Comparison of ENCODE assay signal across 22 mouse cellular contexts in genomic region chr9:75273646-75274045, GRCm38 (mm10). TPM values are rescaled to one million over a fixed set of nuclear protein-coding genes. Genes with fewer than 3 reads are reported as not detected.
DNase-seq lines count a peak whose midpoint lies in the region.
"Had no signal": no experiment of that assay in that cellular context is flagged by ENCODE, and none has a peak within 500 bp of the region (broad histone marks: within the 10 kb centered on the region; RNA-seq: fewer than 3 reads in every experiment).

No protein-coding gene starts in this region.

- peak; percentile 42 to 76 for DNase-seq in adrenal gland, adult (ENCODE audit: inconsistent age in 2 of 2, low spot score in 1 of 2)
- no peak for DNase-seq in adrenal gland, postnatal 10 days
- peak; percentile 73 for DNase-seq in adrenal gland, adult 2 months
- DNase-seq in adrenal gland, postnatal 14 days, result no peak
- peak; percentile 58 for DNase-seq in adrenal gland, adult 8-10 months
- DNase-seq in adrenal gland, postnatal 25 days, result no peak
- peak; percentile 29 to 60 for DNase-seq in adrenal gland, postnatal 36 days
- no peak for DNase-seq in adrenal gland, postnatal 4 days (ENCODE audit: low spot score in 2 of 2)
- DNase-seq: B cell, adult 2 months; cerebellum, adult 11 months; cerebellum, adult 11-12 months; cerebellum, adult 18-20 months; cerebellum, adult 2 months; cerebellum, adult 8-10 months; cerebellum, adult 9-10 months; cerebellum, adult 9-11 months; cerebellum, postnatal 10 days; cerebellum, postnatal 14 days; cerebellum, postnatal 25 days had no signal

RNA-seq across cellular contexts. Expression of gene Gnb5, which starts 32.4 kb away (rescaled TPM):
- total RNA-seq in adrenal gland, postnatal 10 days (2021), result 10 to 100 TPM; 29.1 to 32.4 TPM
- total RNA-seq in adrenal gland, adult 2 months (2021), result 10 to 100 TPM; 35.4 to 62.6 TPM
- polyA plus RNA-seq in adrenal gland, adult 2 months (2012; rRNA removed), result 31.1 and 35.5 TPM in 2 replicates
- total RNA-seq in adrenal gland, postnatal 14 days (2021), result 30.0 and 32.6 TPM in 2 replicates
- 10 to 100 TPM; 56.0 to 79.4 (median 66.8) TPM for total RNA-seq in adrenal gland, adult 8-10 months (2022)
- 36.7 and 37.3 TPM in 2 replicates for total RNA-seq in adrenal gland, postnatal 25 days (2021)
- total RNA-seq in adrenal gland, postnatal 36 days (2021), result 10 to 100 TPM; 48.8 to 52.4 TPM
- 10 to 100 TPM; 33.8 to 37.2 TPM for total RNA-seq in adrenal gland, postnatal 4 days (2021)
- polyA plus RNA-seq: G1E had no signal

RNA-seq across cellular contexts. Expression of gene Myo5c, which starts 41.8 kb away (rescaled TPM):
- total RNA-seq in adrenal gland, postnatal 10 days (2021), result 1 to 10 TPM; 5.7 to 9.4 TPM
- total RNA-seq in adrenal gland, adult 2 months (2021), result 1 to 10 TPM; 2.5 to 3.7 TPM
- 0.38 and 1.4 TPM in 2 replicates for polyA plus RNA-seq in adrenal gland, adult 2 months (2012; rRNA removed)
- total RNA-seq in adrenal gland, postnatal 14 days (2021), result 7.0 and 7.3 TPM in 2 replicates
- 1 to 10 TPM; 1.8 to 2.9 (median 2.3) TPM for total RNA-seq in adrenal gland, adult 8-10 months (2022)
- 3.8 and 4.8 TPM in 2 replicates for total RNA-seq in adrenal gland, postnatal 25 days (2021)
- total RNA-seq in adrenal gland, postnatal 36 days (2021), result 1 to 10 TPM; 2.1 to 2.5 TPM
- 1 to 10 TPM; 1.8 to 5.0 TPM for total RNA-seq in adrenal gland, postnatal 4 days (2021)
- total RNA-seq: MEL had no signal
- polyA plus RNA-seq: activated CD4-positive, CD25-positive, alpha-beta regulatory T cell, adult 4 months; G1E had no signal

Comparison
In these comparisons a context has a peak if more than half of its experiments do, and no peak if none do; other contexts are left out.
1. DNase-seq: peak in adrenal gland, adult (2 of 2), adrenal gland, adult 2 months (single experiment), adrenal gland, adult 8-10 months (single experiment) and adrenal gland, postnatal 36 days (2 of 2); none in adrenal gland, postnatal 10 days (single experiment), adrenal gland, postnatal 14 days (single experiment), adrenal gland, postnatal 25 days (single experiment) and adrenal gland, postnatal 4 days (0 of 2).